Mouse (Mus musculus): ENCODE results near the gene Prkar1b. TPM values are rescaled to one million over a fixed set of nuclear protein-coding genes. Genes with fewer than 3 reads are reported as not detected.

Prkar1b gene
- polyA plus RNA-seq, 1 experiment = 1.3 TPM

- Histone ChIP-seq H3K36me3 (ENCODE audit: control insufficient read depth, insufficient read depth) (no peaks in the 10 kb centered on the region), H3ac (ENCODE audit: control insufficient read depth, insufficient read length) (no peak overlapping the region), H3K27me3 (ENCODE audit: control insufficient read depth, insufficient read depth, insufficient read length) (no peaks in the 10 kb centered on the region), H3K79me2 (ENCODE audit: control insufficient read depth, insufficient read depth) (no peaks in the 10 kb centered on the region), H3K4me3 (no peak overlapping the region), H3K4me2 (ENCODE audit: low read depth) (no peak overlapping the region)
- TF ChIP-seq E2F4 (IDR thresholded peaks at IDR 0.05; ENCODE audit: insufficient read depth) = no peak
- no peak for TF ChIP-seq MYOG (IDR thresholded peaks at IDR 0.05; ENCODE audit: control insufficient read depth in 1 of 3, insufficient read depth in 1 of 3, insufficient read length in 2 of 3, low read depth in 2 of 3)
- no peak for TF ChIP-seq POLR2AphosphoS2 (IDR thresholded peaks at IDR 0.05; ENCODE audit: insufficient read length, low read depth)
- TF ChIP-seq CEBPB (IDR thresholded peaks at IDR 0.05; ENCODE audit: insufficient read depth, poor library complexity, severe bottlenecking) = no peak
- no peak for TF ChIP-seq USF1 (IDR thresholded peaks at IDR 0.05; ENCODE audit: low read depth)
- TF ChIP-seq SRF (IDR thresholded peaks at IDR 0.05; ENCODE audit: control insufficient read depth, insufficient read length, low read depth) = no peak
- TF ChIP-seq TCF3 (IDR thresholded peaks at IDR 0.05; ENCODE audit: insufficient read length, low read depth) = no peak
- TF ChIP-seq MYOD1 (IDR thresholded peaks at IDR 0.05; ENCODE audit: control insufficient read depth in 1 of 3, insufficient read length in 2 of 3, low read depth in 2 of 3) = no peak
- no peak for TF ChIP-seq TCF12 (IDR thresholded peaks at IDR 0.05; ENCODE audit: insufficient read depth, poor library complexity, severe bottlenecking)
- no peak for TF ChIP-seq REST (IDR thresholded peaks at IDR 0.05; ENCODE audit: insufficient read depth, insufficient read length)
- TF ChIP-seq POLR2A (IDR thresholded peaks at IDR 0.05; ENCODE audit: insufficient read length, low read depth) = no peak
- no peak for TF ChIP-seq MAX (IDR thresholded peaks at IDR 0.05; ENCODE audit: low read depth)
Observed at GRCm38 (mm10) chr5:139112418-139112817, 37.4 kb downstream of the Prkar1b start.

- no peak for TF ChIP-seq USF1 (IDR thresholded peaks at IDR 0.05; ENCODE audit: low read depth)
- TF ChIP-seq POLR2AphosphoS2 (IDR thresholded peaks at IDR 0.05; ENCODE audit: insufficient read length, low read depth) = no peak
- no peak for TF ChIP-seq SRF (IDR thresholded peaks at IDR 0.05; ENCODE audit: control insufficient read depth, insufficient read length, low read depth)
- TF ChIP-seq MAX (IDR thresholded peaks at IDR 0.05; ENCODE audit: low read depth) = no peak
- no peak for TF ChIP-seq E2F4 (IDR thresholded peaks at IDR 0.05; ENCODE audit: insufficient read depth)
- TF ChIP-seq MYOG (IDR thresholded peaks at IDR 0.05; ENCODE audit: control insufficient read depth in 1 of 3, insufficient read depth in 1 of 3, insufficient read length in 2 of 3, low read depth in 2 of 3) = no peak
- no peak for TF ChIP-seq MYOD1 (IDR thresholded peaks at IDR 0.05; ENCODE audit: control insufficient read depth in 1 of 3, insufficient read length in 2 of 3, low read depth in 2 of 3)
- no peak for TF ChIP-seq CEBPB (IDR thresholded peaks at IDR 0.05; ENCODE audit: insufficient read depth, poor library complexity, severe bottlenecking)
- no peak for TF ChIP-seq TCF12 (IDR thresholded peaks at IDR 0.05; ENCODE audit: insufficient read depth, poor library complexity, severe bottlenecking)
- no peak for TF ChIP-seq POLR2A (IDR thresholded peaks at IDR 0.05; ENCODE audit: insufficient read length, low read depth)
- no peak for TF ChIP-seq REST (IDR thresholded peaks at IDR 0.05; ENCODE audit: insufficient read depth, insufficient read length)
- no peak for TF ChIP-seq TCF3 (IDR thresholded peaks at IDR 0.05; ENCODE audit: insufficient read length, low read depth)
- Histone ChIP-seq H3K4me3 (no peak overlapping the region), H3K36me3 (ENCODE audit: control insufficient read depth, insufficient read depth) (no peaks in the 10 kb centered on the region), H3K27me3 (ENCODE audit: control insufficient read depth, insufficient read depth, insufficient read length) (no peaks in the 10 kb centered on the region), H3K79me2 (ENCODE audit: control insufficient read depth, insufficient read depth) (no peaks in the 10 kb centered on the region), H3K4me2 (ENCODE audit: low read depth) (no peak overlapping the region), H3ac (ENCODE audit: control insufficient read depth, insufficient read length) (no peak overlapping the region)
Observed at GRCm38 (mm10) chr5:139111991-139112390, 37.8 kb downstream of the Prkar1b start.

- no peaks in the 10 kb centered on the region for H3K36me3 ChIP-seq (ENCODE audit: control insufficient read depth, insufficient read depth)
- H3K79me2 ChIP-seq (ENCODE audit: control insufficient read depth, insufficient read depth) = no peaks in the 10 kb centered on the region
- H3K27me3 ChIP-seq (ENCODE audit: control insufficient read depth, insufficient read depth, insufficient read length) = no peaks in the 10 kb centered on the region
- H3K4me3 ChIP-seq = no peak overlapping the region
- H3K4me2 ChIP-seq (ENCODE audit: low read depth) = no peak overlapping the region
- no peak for TF ChIP-seq REST (IDR thresholded peaks at IDR 0.05; ENCODE audit: insufficient read depth, insufficient read length)
- no peak for TF ChIP-seq SRF (IDR thresholded peaks at IDR 0.05; ENCODE audit: control insufficient read depth, insufficient read length, low read depth)
- no peak for TF ChIP-seq MYOD1 (IDR thresholded peaks at IDR 0.05; ENCODE audit: control insufficient read depth in 1 of 3, insufficient read length in 2 of 3, low read depth in 2 of 3)
- TF ChIP-seq TCF3 (IDR thresholded peaks at IDR 0.05; ENCODE audit: insufficient read length, low read depth) = no peak
- no peak for TF ChIP-seq POLR2AphosphoS2 (IDR thresholded peaks at IDR 0.05; ENCODE audit: insufficient read length, low read depth)
- TF ChIP-seq MYOG (IDR thresholded peaks at IDR 0.05; ENCODE audit: control insufficient read depth in 1 of 3, insufficient read depth in 1 of 3, insufficient read length in 2 of 3, low read depth in 2 of 3) = no peak
- no peak for TF ChIP-seq CEBPB (IDR thresholded peaks at IDR 0.05; ENCODE audit: insufficient read depth, poor library complexity, severe bottlenecking)
- no peak overlapping the region for H3ac ChIP-seq (ENCODE audit: control insufficient read depth, insufficient read length)
Observed at GRCm38 (mm10) chr5:139110140-139110855, 39.5 kb downstream of the Prkar1b start.

DNA sequence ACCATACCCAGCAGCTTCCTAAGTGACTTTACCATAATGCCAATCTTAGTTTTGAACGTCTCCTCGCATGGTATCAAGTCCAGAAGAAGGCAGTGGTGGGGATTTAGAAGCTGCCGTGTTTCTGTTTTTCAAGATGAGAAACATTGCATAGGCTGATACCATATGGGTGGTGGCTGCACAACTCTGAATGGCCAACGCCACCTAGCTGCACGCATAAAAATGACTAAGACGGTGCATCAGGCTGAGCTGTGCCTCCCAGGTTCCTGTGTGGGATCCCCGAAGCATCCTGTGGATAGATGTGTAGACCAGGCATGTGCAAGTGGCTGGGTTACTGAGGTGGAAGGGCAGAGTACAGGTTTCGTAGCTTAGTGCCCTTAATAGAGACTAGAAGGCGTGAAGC, 42.0 kb downstream of the Prkar1b start:
- Histone ChIP-seq H3ac (ENCODE audit: control insufficient read depth, insufficient read length) (no peak overlapping the region), H3K4me3 (no peak overlapping the region), H3K79me2 (ENCODE audit: control insufficient read depth, insufficient read depth) (no peaks in the 10 kb centered on the region), H3K27me3 (ENCODE audit: control insufficient read depth, insufficient read depth, insufficient read length) (no peaks in the 10 kb centered on the region), H3K4me2 (ENCODE audit: low read depth) (no peak overlapping the region), H3K36me3 (ENCODE audit: control insufficient read depth, insufficient read depth) (no peaks in the 10 kb centered on the region)
- TF ChIP-seq TCF12 (IDR thresholded peaks at IDR 0.05; ENCODE audit: insufficient read depth, poor library complexity, severe bottlenecking) (no peak), MAX (IDR thresholded peaks at IDR 0.05; ENCODE audit: low read depth) (no peak), REST (IDR thresholded peaks at IDR 0.05; ENCODE audit: insufficient read depth, insufficient read length) (no peak), POLR2AphosphoS2 (IDR thresholded peaks at IDR 0.05; ENCODE audit: insufficient read length, low read depth) (no peak), TCF3 (IDR thresholded peaks at IDR 0.05; ENCODE audit: insufficient read length, low read depth) (no peak), MYOD1 (IDR thresholded peaks at IDR 0.05; ENCODE audit: control insufficient read depth in 1 of 3, insufficient read length in 2 of 3, low read depth in 2 of 3) (no peak), POLR2A (IDR thresholded peaks at IDR 0.05; ENCODE audit: insufficient read length, low read depth) (no peak), SRF (IDR thresholded peaks at IDR 0.05; ENCODE audit: control insufficient read depth, insufficient read length, low read depth) (no peak), USF1 (IDR thresholded peaks at IDR 0.05; ENCODE audit: low read depth) (no peak), CEBPB (IDR thresholded peaks at IDR 0.05; ENCODE audit: insufficient read depth, poor library complexity, severe bottlenecking) (no peak), E2F4 (IDR thresholded peaks at IDR 0.05; ENCODE audit: insufficient read depth) (no peak), MYOG (IDR thresholded peaks at IDR 0.05; ENCODE audit: control insufficient read depth in 1 of 3, insufficient read depth in 1 of 3, insufficient read length in 2 of 3, low read depth in 2 of 3) (no peak)
